Mouse (Mus musculus) retina, adult 2 months (tissue): ENCODE measurements at regions not wholly inside any gene's neighbourhood (a gene's known extent, or its start where the extent isn't known, plus 50 kb on each side); places are given as distances from the start of the nearest gene placed in this dataset.

Source experiments
- DNase-seq: peaks from one replicate; pipeline ENCODE4 v3.0.0-alpha.2; 2012; ENCODE audit warnings: low read depth, low spot score

DNA sequence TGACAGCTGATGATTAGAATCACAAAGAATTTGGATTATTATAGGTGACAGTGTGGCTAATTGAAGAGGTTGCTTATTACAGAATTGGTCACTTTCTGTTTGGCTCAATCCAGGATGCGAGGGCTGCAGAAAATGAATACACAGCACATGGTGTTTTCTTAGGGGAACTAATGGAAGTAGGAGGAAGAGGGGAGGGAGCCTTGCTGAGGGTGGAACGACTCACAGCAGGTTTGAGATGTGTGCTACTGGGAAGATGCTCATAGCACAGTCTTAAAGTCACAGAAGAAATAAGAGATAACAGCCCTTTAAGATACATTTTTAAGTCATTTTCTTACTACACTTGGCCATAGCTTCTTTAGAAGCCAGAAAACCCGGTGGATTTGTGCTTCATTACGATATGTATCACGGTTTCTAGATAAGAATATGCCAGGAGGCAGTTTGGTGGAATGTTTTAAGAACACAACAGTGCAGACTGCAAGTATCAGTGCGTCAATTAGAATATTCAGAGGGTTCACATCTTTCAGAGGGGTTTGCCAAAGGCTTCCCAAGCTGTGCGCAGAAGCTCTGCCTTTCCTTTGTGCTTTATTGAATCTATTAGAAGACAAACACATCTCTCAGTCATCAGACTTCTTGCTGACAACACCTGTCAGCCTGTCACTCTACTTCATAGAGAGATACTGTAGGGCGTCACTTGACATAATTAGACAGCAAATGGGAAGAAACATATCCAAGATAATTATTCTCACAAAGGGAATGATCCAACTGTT lies 853.7 kb downstream of the Otol1 start:
- DNase-seq: no peak

DNA sequence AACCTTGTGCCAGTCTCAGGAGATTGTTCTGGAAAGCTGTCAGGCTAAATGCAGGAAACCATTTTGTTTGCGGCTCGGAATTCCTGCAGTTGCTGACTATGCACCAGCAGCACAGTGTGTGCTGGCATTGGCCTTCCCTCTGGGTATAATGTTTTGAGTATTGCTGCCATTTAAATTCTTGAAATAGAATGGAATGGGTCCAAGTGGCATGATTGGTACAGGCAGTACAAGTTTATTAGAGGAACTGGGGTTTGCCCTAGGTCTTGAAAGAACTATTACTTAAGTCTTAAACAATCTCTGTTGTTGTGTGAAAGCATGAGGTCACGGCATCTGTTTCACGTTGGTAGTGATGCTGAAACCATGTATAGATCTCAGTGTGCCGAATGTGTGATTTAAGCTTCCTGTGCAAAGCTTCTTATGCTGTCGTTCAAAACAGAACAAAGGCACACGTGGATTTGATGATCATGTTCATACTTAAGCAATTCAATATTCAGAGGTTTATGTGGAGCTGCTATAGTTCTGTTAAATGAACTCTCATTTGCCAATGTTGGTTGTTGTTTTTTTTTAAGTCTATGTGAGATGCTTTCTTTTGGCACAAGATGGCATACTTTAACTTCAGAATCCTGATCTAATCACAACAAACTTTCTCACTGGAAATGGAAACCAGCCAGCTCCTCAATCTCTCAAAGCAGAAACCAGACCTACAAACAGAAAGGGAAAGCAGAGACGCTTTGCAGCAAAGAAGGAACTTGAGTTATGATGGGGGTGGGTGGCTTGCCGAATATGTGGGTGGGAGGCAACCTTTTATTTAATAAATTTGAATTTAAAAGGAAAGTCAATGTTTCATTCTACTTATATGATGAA lies 866.5 kb downstream of the Otol1 start:
- DNase-seq: peak; percentile 2

DNA sequence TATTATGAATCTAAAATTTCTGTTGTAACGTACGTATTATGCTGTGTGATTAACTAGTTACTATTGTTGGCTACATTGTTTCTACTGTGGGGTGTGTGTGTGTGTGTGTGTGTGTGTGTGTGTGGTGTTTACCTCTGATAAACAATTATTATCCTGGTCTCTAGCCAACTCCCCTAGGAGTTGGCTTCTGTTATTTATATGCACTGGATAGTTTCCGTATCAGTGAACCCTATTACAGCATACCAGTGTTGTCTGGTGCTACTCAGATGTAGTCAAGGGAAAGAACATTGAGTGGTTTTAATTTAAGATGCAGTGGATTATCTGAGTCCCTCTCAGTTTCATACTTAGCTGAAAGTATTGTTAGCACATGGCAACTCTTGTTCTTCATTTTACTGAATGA lies 867.2 kb downstream of the Otol1 start:
- DNase-seq: no peak
